Mouse (Mus musculus): Measurements from ENCODE around the gene Slc37a3. TPM values are rescaled to one million over a fixed set of nuclear protein-coding genes. Genes with fewer than 3 reads are reported as not detected.

The Slc37a3 gene
- polyA plus RNA-seq, 1 experiment from 2014 or later = 57.3 TPM

DNA sequence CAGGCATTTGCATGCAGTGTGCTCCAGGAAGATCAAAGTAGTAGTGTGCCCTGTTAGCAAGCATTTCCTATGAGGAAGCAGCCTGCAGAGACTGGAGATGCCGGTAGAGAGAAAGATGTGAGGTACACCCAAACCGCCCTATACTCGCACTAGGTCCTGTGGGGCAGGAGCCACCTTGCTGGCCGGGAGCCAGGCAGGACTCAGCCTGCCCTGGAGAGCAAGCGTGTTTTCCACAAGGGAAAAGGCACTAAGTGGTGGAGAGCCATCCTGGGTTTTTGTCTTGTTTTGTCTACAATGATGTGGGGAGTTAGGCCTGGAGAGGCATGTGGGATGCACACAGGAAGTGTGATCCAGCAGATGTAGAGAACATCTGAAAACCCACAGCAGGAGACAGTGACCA, 57.2 kb downstream of the Slc37a3 start:
- 79% methylated on average over 5 of the region's 5 CpGs for WGBS
- DNase-seq (ENCODE audit: low spot score) = no peak
- Histone ChIP-seq H3K4me2 (ENCODE audit: low read depth, low read length) (no peak overlapping the region), H3K36me3 (ENCODE audit: control insufficient read depth, insufficient read depth, low read length) (0 out of 2 replicates have a peak, but pooled peaks cover 3% of the 10 kb centered on the region), H3K4me3 (ENCODE audit: low read depth, low read length) (no peak overlapping the region), H3K4me1 (ENCODE audit: control insufficient read depth, insufficient read depth, low read length) (peaks cover 3% of the 10 kb centered on the region; the same call in 1 of the 2 replicates), H3K27me3 (replicated peaks; ENCODE audit: control insufficient read depth, insufficient read depth, low read length) (no peaks in the 10 kb centered on the region), H3K9me3 (ENCODE audit: control insufficient read depth, low read length) (0 out of 2 replicates have a peak, but pooled peaks cover 2% of the 10 kb centered on the region), H3K9ac (ENCODE audit: low read depth, low read length) (no peak overlapping the region), H3K27ac (replicated peaks; ENCODE audit: low read depth, low read length) (no peak overlapping the region)
- ATAC-seq (ENCODE audit: low read depth) = no peak

DNA sequence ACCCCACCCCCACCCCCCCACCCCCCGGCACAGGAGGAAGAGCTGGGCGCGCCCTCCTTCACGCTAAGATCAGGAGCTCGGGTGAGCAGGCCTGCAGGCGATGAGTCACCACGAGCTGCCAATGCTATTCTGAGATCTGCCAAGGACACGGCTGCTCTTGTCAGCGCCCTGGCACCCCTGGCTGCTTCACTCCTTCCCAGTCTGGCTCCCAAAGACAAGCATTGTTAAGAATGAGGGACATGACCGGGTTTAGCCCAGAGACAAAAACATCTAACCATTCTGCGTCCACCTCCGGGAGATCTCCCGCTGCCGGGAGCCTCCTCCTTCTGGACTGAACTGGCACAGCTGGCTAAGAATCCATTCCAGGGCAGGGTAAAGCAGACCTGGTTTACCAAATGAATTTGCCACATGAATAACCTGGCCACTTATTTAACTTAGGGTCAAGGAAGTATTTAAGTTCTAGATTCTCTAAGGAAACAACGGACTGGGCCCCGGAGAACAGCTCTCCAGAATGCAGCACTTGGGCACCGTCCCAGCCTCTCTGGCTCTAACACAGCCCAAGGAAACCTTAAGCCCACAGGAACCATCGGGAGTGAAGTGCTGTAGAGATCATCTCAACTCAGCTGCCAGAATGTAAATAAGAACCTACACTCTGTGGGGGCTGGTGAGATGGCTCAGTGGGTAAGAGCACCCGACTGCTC, 58.3 kb downstream of the Slc37a3 start:
- Histone ChIP-seq H3K9ac (ENCODE audit: low read depth, low read length) (no peak overlapping the region), H3K27ac (replicated peaks; ENCODE audit: low read depth, low read length) (0 out of 2 replicates have a peak overlapping the region, but pooled peaks have one; percentile 10), H3K4me3 (ENCODE audit: low read depth, low read length) (no peak overlapping the region), H3K9me3 (ENCODE audit: control insufficient read depth, low read length) (no peaks in the 10 kb centered on the region), H3K36me3 (ENCODE audit: control insufficient read depth, insufficient read depth, low read length) (no peaks in the 10 kb centered on the region), H3K27me3 (replicated peaks; ENCODE audit: control insufficient read depth, insufficient read depth, low read length) (no peaks in the 10 kb centered on the region), H3K4me2 (ENCODE audit: low read depth, low read length) (0 out of 2 replicates have a peak overlapping the region, but pooled peaks have one; percentile 10), H3K4me1 (ENCODE audit: control insufficient read depth, insufficient read depth, low read length) (peaks cover 3% of the 10 kb centered on the region; the same call in 1 of the 2 replicates)
- 50% methylated on average over 15 of the region's 19 CpGs for WGBS
- DNase-seq (ENCODE audit: low spot score) (peak; percentile 72), ATAC-seq (ENCODE audit: low read depth) (peak; percentile 44; the same call in 1 of the 2 replicates)

DNA sequence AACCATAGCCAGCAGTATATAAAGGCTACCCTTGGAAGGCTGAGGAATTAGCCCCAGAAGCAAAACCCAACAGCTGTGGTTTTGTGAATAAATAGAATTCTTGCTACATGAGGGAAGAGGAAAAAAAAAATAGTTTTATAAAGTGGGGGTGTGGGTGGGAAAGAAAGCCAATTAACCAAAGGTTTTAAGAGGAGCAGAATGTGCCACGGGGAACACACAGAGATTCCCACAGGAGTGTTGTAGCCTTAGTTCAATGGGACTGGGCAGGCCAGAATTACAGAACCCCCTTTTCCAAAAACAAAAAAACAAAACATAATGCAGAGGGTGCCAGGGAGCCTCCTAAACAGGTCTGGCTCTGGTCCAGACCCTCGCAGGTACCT, 58.9 kb downstream of the Slc37a3 start:
- ATAC-seq (ENCODE audit: low read depth) (no peak), DNase-seq (ENCODE audit: low spot score) (no peak)
- 74% methylated on average over 2 of the region's 2 CpGs for WGBS
- Histone ChIP-seq H3K27ac (replicated peaks; ENCODE audit: low read depth, low read length) (no peak overlapping the region), H3K4me2 (ENCODE audit: low read depth, low read length) (no peak overlapping the region), H3K27me3 (replicated peaks; ENCODE audit: control insufficient read depth, insufficient read depth, low read length) (no peaks in the 10 kb centered on the region), H3K9ac (ENCODE audit: low read depth, low read length) (no peak overlapping the region), H3K4me3 (ENCODE audit: low read depth, low read length) (no peak overlapping the region), H3K4me1 (ENCODE audit: control insufficient read depth, insufficient read depth, low read length) (peaks cover 3% of the 10 kb centered on the region; the same call in 1 of the 2 replicates), H3K9me3 (ENCODE audit: control insufficient read depth, low read length) (no peaks in the 10 kb centered on the region), H3K36me3 (ENCODE audit: control insufficient read depth, insufficient read depth, low read length) (no peaks in the 10 kb centered on the region)

DNA sequence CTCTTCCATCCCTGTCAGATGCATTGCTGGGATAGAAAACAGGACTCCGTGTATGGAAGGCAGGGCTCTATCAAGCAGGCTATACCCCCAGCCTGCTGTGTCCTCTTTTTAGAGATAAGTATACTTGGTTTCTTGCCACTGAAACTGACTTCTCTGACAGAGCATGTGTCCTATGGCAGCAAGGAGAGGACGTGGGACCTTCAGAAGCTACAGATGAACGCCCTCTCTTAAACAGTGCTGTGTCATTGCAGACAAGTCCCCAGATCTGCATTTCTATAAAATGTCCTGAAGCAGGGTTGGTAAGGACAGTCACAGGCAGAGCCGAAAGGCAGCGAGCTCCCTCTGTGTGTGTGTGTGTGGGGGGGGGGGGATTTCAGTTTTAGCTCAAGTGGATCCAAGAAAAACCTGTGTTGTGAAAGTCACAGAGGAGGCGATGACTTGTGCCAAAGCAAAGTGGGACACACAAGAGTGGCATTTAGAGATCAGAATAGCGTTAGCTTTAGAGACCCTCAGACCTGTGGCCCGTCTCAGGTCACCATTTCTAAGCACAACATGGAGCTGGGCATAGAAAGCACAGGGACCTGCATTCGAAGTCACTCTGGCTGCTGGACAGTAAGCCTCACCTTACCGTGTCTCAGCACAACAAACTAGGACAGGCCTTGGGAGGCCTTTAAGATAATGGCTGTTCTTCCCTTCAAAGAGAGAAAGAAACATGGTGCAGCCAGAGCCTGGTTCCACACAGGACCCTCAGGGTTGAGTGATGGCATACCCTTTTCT, 59.4 kb downstream of the Slc37a3 start:
- no peak for DNase-seq (ENCODE audit: low spot score)
- WGBS = 87% methylated on average over 10 of the region's 10 CpGs

DNA sequence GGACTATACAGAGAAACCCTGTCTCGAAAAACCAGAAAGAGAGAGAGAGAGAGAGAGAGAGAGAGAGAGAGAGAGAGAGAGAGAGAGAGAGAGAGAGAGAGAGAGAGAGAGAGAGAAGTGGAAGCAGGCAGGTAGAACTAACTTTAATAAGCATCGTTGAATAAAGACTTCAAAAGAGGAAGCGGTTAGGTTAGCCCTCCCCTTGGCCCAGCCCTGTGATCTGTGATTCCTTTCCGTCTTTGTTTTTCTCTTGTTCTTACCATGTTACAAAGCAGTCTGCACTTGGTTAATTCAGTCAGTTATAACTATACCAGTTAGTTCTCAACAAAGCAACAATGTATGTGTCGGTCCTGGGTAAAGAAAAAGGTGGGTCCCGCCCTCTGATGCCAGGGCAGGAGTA, 61.4 kb downstream of the Slc37a3 start:
- H3K36me3 ChIP-seq (ENCODE audit: control insufficient read depth, insufficient read depth, low read length) = no peaks in the 10 kb centered on the region
- no peak for ATAC-seq (ENCODE audit: low read depth)

More for the DNA sequence above, 59.4 kb downstream of the Slc37a3 start:
- Histone ChIP-seq H3K9ac (ENCODE audit: low read depth, low read length) (no peak overlapping the region), H3K9me3 (ENCODE audit: control insufficient read depth, low read length) (no peaks in the 10 kb centered on the region), H3K4me3 (ENCODE audit: low read depth, low read length) (no peak overlapping the region), H3K4me2 (ENCODE audit: low read depth, low read length) (no peak overlapping the region), H3K27me3 (replicated peaks; ENCODE audit: control insufficient read depth, insufficient read depth, low read length) (no peaks in the 10 kb centered on the region), H3K4me1 (ENCODE audit: control insufficient read depth, insufficient read depth, low read length) (peaks cover 3% of the 10 kb centered on the region; the same call in 1 of the 2 replicates), H3K27ac (replicated peaks; ENCODE audit: low read depth, low read length) (no peak overlapping the region), H3K36me3 (ENCODE audit: control insufficient read depth, insufficient read depth, low read length) (no peaks in the 10 kb centered on the region)
- no peak for ATAC-seq (ENCODE audit: low read depth)

DNA sequence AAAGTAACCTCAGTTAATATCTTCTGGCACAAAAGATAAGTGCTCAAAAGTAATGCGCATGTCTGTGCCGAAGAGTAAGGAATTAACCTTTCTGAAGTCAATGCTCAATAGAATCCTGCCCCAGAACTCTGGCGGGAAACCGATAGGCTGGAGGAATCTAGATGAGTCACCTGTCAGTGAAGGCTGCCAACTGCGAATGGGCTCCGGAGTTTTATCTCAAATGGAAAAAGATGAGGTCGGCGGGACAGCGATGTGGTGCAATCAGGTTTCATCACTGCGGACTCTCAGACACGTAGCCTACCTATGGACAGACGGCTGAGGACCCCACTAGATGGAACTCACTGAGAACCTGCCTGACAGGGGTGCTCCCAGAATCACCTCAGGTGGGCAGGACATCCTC, 63.0 kb downstream of the Slc37a3 start:
- no peak for DNase-seq (ENCODE audit: low spot score)
- no peak overlapping the region for H3K27ac ChIP-seq (replicated peaks; ENCODE audit: low read depth, low read length)
- H3K27me3 ChIP-seq (replicated peaks; ENCODE audit: control insufficient read depth, insufficient read depth, low read length) = no peaks in the 10 kb centered on the region
- peaks cover 3% of the 10 kb centered on the region; the same call in 1 of the 2 replicates for H3K4me1 ChIP-seq (ENCODE audit: control insufficient read depth, insufficient read depth, low read length)
- H3K36me3 ChIP-seq (ENCODE audit: control insufficient read depth, insufficient read depth, low read length) = no peaks in the 10 kb centered on the region
- H3K9me3 ChIP-seq (ENCODE audit: control insufficient read depth, low read length) = no peaks in the 10 kb centered on the region
- H3K4me2 ChIP-seq (ENCODE audit: low read depth, low read length) = no peak overlapping the region
- 86% methylated on average over 11 of the region's 12 CpGs for WGBS
- no peak overlapping the region for H3K4me3 ChIP-seq (ENCODE audit: low read depth, low read length)
- H3K9ac ChIP-seq (ENCODE audit: low read depth, low read length) = no peak overlapping the region
- ATAC-seq (ENCODE audit: low read depth) = no peak; the same call in 1 of the 2 replicates

More for the DNA sequence above, 61.4 kb downstream of the Slc37a3 start:
- H3K9ac ChIP-seq (ENCODE audit: low read depth, low read length) = no peak overlapping the region
- DNase-seq (ENCODE audit: low spot score) = no peak
- H3K4me2 ChIP-seq (ENCODE audit: low read depth, low read length) = no peak overlapping the region
- no peaks in the 10 kb centered on the region for H3K27me3 ChIP-seq (replicated peaks; ENCODE audit: control insufficient read depth, insufficient read depth, low read length)
- H3K4me3 ChIP-seq (ENCODE audit: low read depth, low read length) = no peak overlapping the region
- H3K4me1 ChIP-seq (ENCODE audit: control insufficient read depth, insufficient read depth, low read length) = peaks cover 3% of the 10 kb centered on the region; the same call in 1 of the 2 replicates
- no peak overlapping the region for H3K27ac ChIP-seq (replicated peaks; ENCODE audit: low read depth, low read length)
- no peaks in the 10 kb centered on the region for H3K9me3 ChIP-seq (ENCODE audit: control insufficient read depth, low read length)
- WGBS = 86% methylated on average over 6 of the region's 6 CpGs

DNA sequence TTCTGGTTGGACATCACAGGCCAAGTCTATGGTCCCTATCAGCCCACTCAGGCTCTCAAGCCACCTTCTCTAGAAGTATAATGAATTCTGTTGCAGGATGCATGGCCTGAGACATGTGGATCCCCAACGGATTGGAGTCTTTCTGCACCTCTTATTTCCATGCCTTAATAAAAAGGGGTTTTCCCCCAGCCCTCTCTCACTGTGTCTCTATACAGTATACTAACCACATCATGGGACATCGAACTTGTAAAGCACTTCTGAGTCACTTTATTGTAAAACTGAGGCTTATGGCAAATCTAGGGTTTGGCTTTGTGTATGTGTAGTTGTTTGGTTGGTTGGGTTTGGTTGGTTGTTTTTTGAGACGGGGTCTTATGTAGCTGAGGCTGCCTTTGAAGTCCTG, 65.7 kb downstream of the Slc37a3 start:
- no peaks in the 10 kb centered on the region for H3K27me3 ChIP-seq (replicated peaks; ENCODE audit: control insufficient read depth, insufficient read depth, low read length)
- no peaks in the 10 kb centered on the region for H3K36me3 ChIP-seq (ENCODE audit: control insufficient read depth, insufficient read depth, low read length)
- H3K27ac ChIP-seq (replicated peaks; ENCODE audit: low read depth, low read length) = no peak overlapping the region
- no peaks in the 10 kb centered on the region for H3K4me1 ChIP-seq (ENCODE audit: control insufficient read depth, insufficient read depth, low read length)
- H3K4me2 ChIP-seq (ENCODE audit: low read depth, low read length) = no peak overlapping the region
- DNase-seq (ENCODE audit: low spot score) (no peak), ATAC-seq (ENCODE audit: low read depth) (no peak)
- H3K9ac ChIP-seq (ENCODE audit: low read depth, low read length) = no peak overlapping the region
- 82% methylated on average over 3 of the region's 3 CpGs for WGBS
- H3K9me3 ChIP-seq (ENCODE audit: control insufficient read depth, low read length) = no peaks in the 10 kb centered on the region
- no peak overlapping the region for H3K4me3 ChIP-seq (ENCODE audit: low read depth, low read length)

DNA sequence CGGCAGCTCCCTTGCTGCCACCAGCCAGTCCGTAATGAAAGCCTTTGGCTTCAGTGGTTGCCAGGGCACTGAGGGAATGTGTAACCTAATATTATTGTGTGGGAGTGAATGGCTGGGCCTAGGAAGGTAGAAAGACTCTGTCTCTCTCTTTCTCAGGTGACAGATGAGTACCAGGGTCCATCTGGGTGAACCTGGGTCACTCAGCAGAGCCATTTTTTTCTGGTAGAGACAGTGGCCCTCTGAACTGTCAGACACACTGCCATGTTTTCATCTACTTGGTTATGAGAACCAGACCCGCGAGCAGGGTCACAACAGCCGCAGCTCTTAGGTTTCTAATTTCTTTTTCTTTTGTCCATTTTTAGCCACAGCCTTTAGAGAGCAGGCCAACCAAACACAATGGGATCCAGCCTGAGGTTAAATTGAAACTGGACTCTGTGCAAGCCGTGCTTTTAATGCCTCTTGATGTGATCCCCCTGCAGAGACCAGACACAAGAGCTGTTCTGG, 73.1 kb downstream of the Slc37a3 start:
- peak overlapping the region; percentile 54; the same call in 1 of the 2 replicates for H3K27ac ChIP-seq (replicated peaks; ENCODE audit: low read depth, low read length)
- DNase-seq (ENCODE audit: low spot score) = peak; percentile 72

More for the DNA sequence above, 73.1 kb downstream of the Slc37a3 start:
- H3K4me3 ChIP-seq (ENCODE audit: low read depth, low read length) = no peak overlapping the region
- 0 out of 2 replicates have a peak, but pooled peaks cover 3% of the 10 kb centered on the region for H3K4me1 ChIP-seq (ENCODE audit: control insufficient read depth, insufficient read depth, low read length)
- H3K4me2 ChIP-seq (ENCODE audit: low read depth, low read length) = no peak overlapping the region
- WGBS = 16% methylated on average over 6 of the region's 6 CpGs
- no peaks in the 10 kb centered on the region for H3K36me3 ChIP-seq (ENCODE audit: control insufficient read depth, insufficient read depth, low read length)
- no peak overlapping the region for H3K9ac ChIP-seq (ENCODE audit: low read depth, low read length)
- no peaks in the 10 kb centered on the region for H3K27me3 ChIP-seq (replicated peaks; ENCODE audit: control insufficient read depth, insufficient read depth, low read length)
- no peaks in the 10 kb centered on the region for H3K9me3 ChIP-seq (ENCODE audit: control insufficient read depth, low read length)
- peak; percentile 81 for ATAC-seq (ENCODE audit: low read depth)

All from embryonic facial prominence, embryonic 14.5 days (tissue).